Mouse (Mus musculus): ENCODE measurements at regions not wholly inside any gene's neighbourhood (a gene's known extent, or its start where the extent isn't known, plus 50 kb on each side); places are given as distances from the start of the nearest gene placed in this dataset.

- H3ac ChIP-seq (ENCODE audit: control insufficient read depth, insufficient read length, low read depth), result no peak overlapping the region
- no peaks in the 10 kb centered on the region for H3K79me2 ChIP-seq (ENCODE audit: control insufficient read depth, insufficient read depth)
- H3K27me3 ChIP-seq (ENCODE audit: control insufficient read depth, insufficient read depth, insufficient read length), result no peaks in the 10 kb centered on the region
- no peak overlapping the region for H3K4me3 ChIP-seq (ENCODE audit: insufficient read depth, poor library complexity, severe bottlenecking)
- TF ChIP-seq USF1 (IDR thresholded peaks at IDR 0.05; ENCODE audit: low read depth) (no peak), MYOD1 (IDR thresholded peaks at IDR 0.05; ENCODE audit: control insufficient read depth, insufficient read length, low read depth) (no peak), MYOG (IDR thresholded peaks at IDR 0.05; ENCODE audit: control insufficient read depth, extremely low read depth, insufficient read length) (no peak), CEBPB (IDR thresholded peaks at IDR 0.05; ENCODE audit: low read depth) (no peak), CTCF (IDR thresholded peaks at IDR 0.05; ENCODE audit: control insufficient read depth, insufficient read depth, insufficient read length) (no peak), FOSL1 (IDR thresholded peaks at IDR 0.05; ENCODE audit: insufficient read depth, low read length, poor library complexity, severe bottlenecking) (no peak), MAX (IDR thresholded peaks at IDR 0.05) (no peak)
- no peaks in the 10 kb centered on the region for H3K79me3 ChIP-seq (ENCODE audit: low read depth)
- H3K36me3 ChIP-seq (ENCODE audit: control insufficient read depth, insufficient read depth), result no peaks in the 10 kb centered on the region
Measured at GRCm38 (mm10) chr1:35808894-35809293, 259.3 kb upstream of the Hs6st1 start.

GRCm38 (mm10) chr1:35809341-35809740 is 258.9 kb upstream of the Hs6st1 start:
- Histone ChIP-seq H3K36me3 (ENCODE audit: control insufficient read depth, insufficient read depth) (no peaks in the 10 kb centered on the region), H3K27me3 (ENCODE audit: control insufficient read depth, insufficient read depth, insufficient read length) (no peaks in the 10 kb centered on the region), H3K79me2 (ENCODE audit: control insufficient read depth, insufficient read depth) (no peaks in the 10 kb centered on the region), H3K79me3 (ENCODE audit: low read depth) (no peaks in the 10 kb centered on the region), H3ac (ENCODE audit: control insufficient read depth, insufficient read length, low read depth) (no peak overlapping the region), H3K4me3 (ENCODE audit: insufficient read depth, poor library complexity, severe bottlenecking) (no peak overlapping the region)
- no peak for TF ChIP-seq USF1 (IDR thresholded peaks at IDR 0.05; ENCODE audit: low read depth)
- no peak for TF ChIP-seq CTCF (IDR thresholded peaks at IDR 0.05; ENCODE audit: control insufficient read depth, insufficient read depth, insufficient read length)
- TF ChIP-seq MYOD1 (IDR thresholded peaks at IDR 0.05; ENCODE audit: control insufficient read depth, insufficient read length, low read depth), result no peak
- TF ChIP-seq MAX (IDR thresholded peaks at IDR 0.05), result no peak
- TF ChIP-seq FOSL1 (IDR thresholded peaks at IDR 0.05; ENCODE audit: insufficient read depth, low read length, poor library complexity, severe bottlenecking), result no peak
- no peak for TF ChIP-seq MYOG (IDR thresholded peaks at IDR 0.05; ENCODE audit: control insufficient read depth, extremely low read depth, insufficient read length)
- no peak for TF ChIP-seq CEBPB (IDR thresholded peaks at IDR 0.05; ENCODE audit: low read depth)

GRCm38 (mm10) chr1:35810571-35811342 is 257.4 kb upstream of the Hs6st1 start:
- no peaks in the 10 kb centered on the region for H3K36me3 ChIP-seq (ENCODE audit: control insufficient read depth, insufficient read depth)
- H3ac ChIP-seq (ENCODE audit: control insufficient read depth, insufficient read length, low read depth), result no peak overlapping the region
- no peaks in the 10 kb centered on the region for H3K79me2 ChIP-seq (ENCODE audit: control insufficient read depth, insufficient read depth)
- H3K79me3 ChIP-seq (ENCODE audit: low read depth), result no peaks in the 10 kb centered on the region
- H3K27me3 ChIP-seq (ENCODE audit: control insufficient read depth, insufficient read depth, insufficient read length), result no peaks in the 10 kb centered on the region
- no peak overlapping the region for H3K4me3 ChIP-seq (ENCODE audit: insufficient read depth, poor library complexity, severe bottlenecking)
- TF ChIP-seq MYOG (IDR thresholded peaks at IDR 0.05; ENCODE audit: control insufficient read depth, extremely low read depth, insufficient read length) (no peak), USF1 (IDR thresholded peaks at IDR 0.05; ENCODE audit: low read depth) (no peak), CEBPB (IDR thresholded peaks at IDR 0.05; ENCODE audit: low read depth) (no peak), MYOD1 (IDR thresholded peaks at IDR 0.05; ENCODE audit: control insufficient read depth, insufficient read length, low read depth) (no peak), FOSL1 (IDR thresholded peaks at IDR 0.05; ENCODE audit: insufficient read depth, low read length, poor library complexity, severe bottlenecking) (no peak), CTCF (IDR thresholded peaks at IDR 0.05; ENCODE audit: control insufficient read depth, insufficient read depth, insufficient read length) (no peak), MAX (IDR thresholded peaks at IDR 0.05) (no peak)

DNA sequence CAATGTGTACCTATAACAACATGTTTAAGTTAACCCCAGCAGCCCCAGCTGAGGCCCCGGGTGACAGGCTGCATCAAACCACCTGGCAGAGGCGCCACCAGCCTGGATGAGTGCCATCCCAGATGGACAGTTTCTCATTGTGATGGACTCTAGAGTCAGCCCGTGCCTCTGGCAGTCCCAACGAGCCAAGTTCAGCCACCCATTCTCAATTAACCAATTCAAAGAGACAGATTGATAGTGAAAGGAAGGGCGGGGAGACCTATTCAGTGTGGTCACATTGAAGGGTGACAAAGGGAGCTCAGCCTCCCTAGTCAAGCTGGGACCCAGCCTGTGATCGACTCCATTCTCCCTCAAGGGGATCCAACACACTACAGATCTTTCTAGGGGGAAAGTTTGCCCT is 256.8 kb upstream of the Hs6st1 start:
- no peak overlapping the region for H3ac ChIP-seq (ENCODE audit: control insufficient read depth, insufficient read length, low read depth)
- H3K27me3 ChIP-seq (ENCODE audit: control insufficient read depth, insufficient read depth, insufficient read length), result no peaks in the 10 kb centered on the region
- H3K79me2 ChIP-seq (ENCODE audit: control insufficient read depth, insufficient read depth), result no peaks in the 10 kb centered on the region
- no peaks in the 10 kb centered on the region for H3K36me3 ChIP-seq (ENCODE audit: control insufficient read depth, insufficient read depth)
- no peak overlapping the region for H3K4me3 ChIP-seq (ENCODE audit: insufficient read depth, poor library complexity, severe bottlenecking)
- TF ChIP-seq USF1 (IDR thresholded peaks at IDR 0.05; ENCODE audit: low read depth) (no peak), MYOD1 (IDR thresholded peaks at IDR 0.05; ENCODE audit: control insufficient read depth, insufficient read length, low read depth) (no peak), CEBPB (IDR thresholded peaks at IDR 0.05; ENCODE audit: low read depth) (no peak), CTCF (IDR thresholded peaks at IDR 0.05; ENCODE audit: control insufficient read depth, insufficient read depth, insufficient read length) (no peak), FOSL1 (IDR thresholded peaks at IDR 0.05; ENCODE audit: insufficient read depth, low read length, poor library complexity, severe bottlenecking) (no peak), MYOG (IDR thresholded peaks at IDR 0.05; ENCODE audit: control insufficient read depth, extremely low read depth, insufficient read length) (no peak), MAX (IDR thresholded peaks at IDR 0.05) (no peak)
- H3K79me3 ChIP-seq (ENCODE audit: low read depth), result no peaks in the 10 kb centered on the region

DNA sequence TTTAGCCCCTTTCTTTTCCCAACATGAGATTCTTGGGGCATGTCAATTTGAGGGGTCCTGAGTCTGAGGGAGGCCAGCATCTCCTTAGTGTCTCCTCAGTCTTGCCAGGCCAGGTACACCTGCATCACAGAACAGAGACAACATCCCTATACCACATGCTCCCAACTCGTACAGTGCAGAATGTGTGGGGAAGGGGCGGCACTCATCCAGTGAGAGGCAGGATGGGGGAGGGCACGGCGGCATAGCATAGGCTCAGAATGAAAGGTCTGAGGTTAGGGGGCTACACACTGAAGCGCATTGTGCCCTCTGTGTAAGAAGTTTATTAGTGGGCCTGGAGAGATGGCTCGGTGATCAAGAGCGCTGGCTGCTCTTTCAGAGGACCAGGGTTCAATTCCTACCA is 256.4 kb upstream of the Hs6st1 start:
- Histone ChIP-seq H3K36me3 (ENCODE audit: control insufficient read depth, insufficient read depth) (no peaks in the 10 kb centered on the region), H3ac (ENCODE audit: control insufficient read depth, insufficient read length, low read depth) (no peak overlapping the region), H3K27me3 (ENCODE audit: control insufficient read depth, insufficient read depth, insufficient read length) (no peaks in the 10 kb centered on the region), H3K79me3 (ENCODE audit: low read depth) (no peaks in the 10 kb centered on the region), H3K79me2 (ENCODE audit: control insufficient read depth, insufficient read depth) (no peaks in the 10 kb centered on the region), H3K4me3 (ENCODE audit: insufficient read depth, poor library complexity, severe bottlenecking) (no peak overlapping the region)
- no peak for TF ChIP-seq MYOG (IDR thresholded peaks at IDR 0.05; ENCODE audit: control insufficient read depth, extremely low read depth, insufficient read length)
- no peak for TF ChIP-seq USF1 (IDR thresholded peaks at IDR 0.05; ENCODE audit: low read depth)
- TF ChIP-seq CTCF (IDR thresholded peaks at IDR 0.05; ENCODE audit: control insufficient read depth, insufficient read depth, insufficient read length), result no peak
- no peak for TF ChIP-seq MYOD1 (IDR thresholded peaks at IDR 0.05; ENCODE audit: control insufficient read depth, insufficient read length, low read depth)
- no peak for TF ChIP-seq MAX (IDR thresholded peaks at IDR 0.05)
- TF ChIP-seq CEBPB (IDR thresholded peaks at IDR 0.05; ENCODE audit: low read depth), result no peak
- TF ChIP-seq FOSL1 (IDR thresholded peaks at IDR 0.05; ENCODE audit: insufficient read depth, low read length, poor library complexity, severe bottlenecking), result no peak

Data from C2C12 (cell line).